Mouse (Mus musculus) kidney, postnatal 4 days (tissue): ENCODE results near the gene Kras.
A peak's percentile ranks its signal among the peaks of the same experiment; 100 is the strongest.

Experiments
- DNase-seq, 2 experiments: peaks; one replicate each; pipeline ENCODE4 v3.0.0; 2021; ENCODE audit warnings: mixed read lengths in 2 of 2

Kras gene

GRCm38 (mm10) chr6:145250185-145250791, at the start of gene Kras:
Kras (minus strand) TSS chr6:145250239.
- DNase-seq, result peak; percentile 95 to 97

GRCm38 (mm10) chr6:145297626-145298025, 47.6 kb upstream of the Kras start:
- no peak for DNase-seq

- no peak for DNase-seq
Observed at GRCm38 (mm10) chr6:145296979-145297378, 46.9 kb upstream of the Kras start.

GRCm38 (mm10) chr6:145295171-145295570, 45.1 kb upstream of the Kras start:
- no peak for DNase-seq

GRCm38 (mm10) chr6:145293156-145293555, 43.1 kb upstream of the Kras start:
- no peak for DNase-seq

GRCm38 (mm10) chr6:145291383-145292289, 41.6 kb upstream of the Kras start:
- peak in 1 of 2 experiments; percentile 29 for DNase-seq

- no peak for DNase-seq
Observed at GRCm38 (mm10) chr6:145285656-145286055, 35.6 kb upstream of the Kras start.

- DNase-seq, result no peak
Observed at GRCm38 (mm10) chr6:145284286-145284685, 34.2 kb upstream of the Kras start.

- no peak for DNase-seq
Observed at GRCm38 (mm10) chr6:145277138-145277763, 27.2 kb upstream of the Kras start.

GRCm38 (mm10) chr6:145276265-145276780, 26.3 kb upstream of the Kras start:
- peak; percentile 77 to 84 for DNase-seq

- DNase-seq, result no peak
Observed at GRCm38 (mm10) chr6:145275586-145276219, 25.7 kb upstream of the Kras start.

- DNase-seq, result no peak
Observed at GRCm38 (mm10) chr6:145273971-145274620, 24.1 kb upstream of the Kras start.

GRCm38 (mm10) chr6:145272142-145272937, 22.3 kb upstream of the Kras start:
- DNase-seq, result no peak

- DNase-seq, result no peak
Observed at GRCm38 (mm10) chr6:145269313-145269845, 19.3 kb upstream of the Kras start.

- no peak for DNase-seq
Observed at GRCm38 (mm10) chr6:145267692-145268091, 17.7 kb upstream of the Kras start.

- no peak for DNase-seq
Observed at GRCm38 (mm10) chr6:145262314-145262713, 12.3 kb upstream of the Kras start.

- DNase-seq, result peak; percentile 3 to 24
Observed at GRCm38 (mm10) chr6:145256701-145257073, 6.6 kb upstream of the Kras start.

- peak; percentile 15 to 32 for DNase-seq
Observed at GRCm38 (mm10) chr6:145255952-145256700, 6.1 kb upstream of the Kras start.

GRCm38 (mm10) chr6:145250820-145251219, 781 bp upstream of the Kras start:
- DNase-seq, result no peak
